Mouse (Mus musculus): ENCODE measurements around the gene Anks1. TPM values are rescaled to one million over a fixed set of nuclear protein-coding genes. Genes with fewer than 3 reads are reported as not detected.
"Not testable (repeated sequence)": the region's sequence is repeated elsewhere in the genome, so short reads cannot be mapped to it uniquely, and the experiment has no call there.

Anks1 gene
- total RNA-seq, 2 experiments from 2014 or later: 34.5 to 42.9 TPM

- peak; percentile 74 to 88 for DNase-seq (ENCODE audit: extremely low spot score in 1 of 2, low spot score in 1 of 2)
Observed at GRCm38 (mm10) chr17:27989807-27990542, 80.9 kb downstream of the Anks1 start.

DNA sequence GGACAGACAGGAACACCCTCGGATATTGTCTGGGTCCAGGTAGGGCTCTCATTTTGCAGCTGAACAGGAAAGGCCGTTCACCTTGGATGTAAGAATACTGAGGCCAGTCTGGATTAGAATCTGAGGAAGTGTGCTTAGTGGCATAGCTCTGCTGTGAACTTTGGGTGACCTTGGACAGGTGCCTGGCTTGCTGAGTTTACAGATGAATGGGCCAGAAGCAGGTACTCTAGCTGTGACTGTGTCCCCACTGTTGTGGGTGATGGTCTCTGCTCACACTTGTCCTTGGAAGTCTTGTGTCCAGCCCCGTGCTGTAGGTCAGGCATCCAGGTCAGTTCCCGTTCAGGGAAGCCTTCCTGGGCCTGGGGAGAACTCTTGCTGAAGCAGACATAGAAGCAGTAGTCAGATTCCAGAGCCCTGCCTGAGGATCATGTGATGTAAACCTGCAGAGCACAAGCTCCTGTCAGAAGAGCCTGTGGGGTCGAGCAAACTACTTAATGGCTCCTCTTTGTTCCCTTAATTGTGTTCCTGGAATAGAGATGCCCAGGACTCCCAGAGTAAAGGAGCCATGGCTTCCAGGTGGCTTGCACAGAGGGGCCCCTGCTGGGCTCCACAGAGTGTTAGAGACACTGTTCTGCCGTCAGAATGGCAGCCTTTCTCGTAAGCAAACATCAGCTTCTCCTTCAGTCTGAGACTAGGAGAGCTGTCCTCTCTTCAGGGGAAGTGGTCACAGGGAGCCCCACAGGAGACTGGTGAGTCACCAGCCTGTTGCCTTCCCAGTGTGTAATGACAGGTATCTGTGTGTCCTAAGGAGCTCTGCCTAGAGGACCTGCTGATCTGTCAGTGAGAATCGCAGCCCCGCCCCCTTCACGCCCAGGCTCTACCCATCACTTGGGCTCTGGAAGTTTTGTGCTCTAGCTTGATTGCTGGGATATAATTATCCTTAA, 85.2 kb downstream of the Anks1 start:
- no peak for DNase-seq (ENCODE audit: extremely low spot score in 1 of 2, low spot score in 1 of 2)

GRCm38 (mm10) chr17:27996320-27996719, 87.2 kb downstream of the Anks1 start:
- no peak for DNase-seq (ENCODE audit: extremely low spot score in 1 of 2, low spot score in 1 of 2)

DNA sequence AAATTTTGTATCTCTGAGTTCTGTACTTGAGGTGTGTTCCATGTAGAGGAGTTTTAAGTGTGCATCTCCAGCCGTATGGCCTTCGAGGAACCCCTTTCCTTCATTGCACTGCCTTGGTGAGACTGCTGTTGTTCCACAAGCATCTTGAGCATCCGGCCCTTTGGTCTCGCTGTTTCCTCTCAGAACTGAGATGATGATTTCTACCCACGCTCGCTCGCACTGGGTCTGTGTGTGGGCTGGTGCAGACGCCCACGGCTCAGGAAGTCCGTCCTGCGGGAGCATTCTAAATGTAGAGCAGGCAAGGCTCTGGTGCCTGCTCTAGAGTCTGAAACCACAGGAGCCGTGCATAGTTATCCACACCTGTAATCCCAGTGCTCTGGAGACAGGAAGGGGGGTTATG, 88.1 kb downstream of the Anks1 start:
- no peak for DNase-seq (ENCODE audit: extremely low spot score in 1 of 2, low spot score in 1 of 2)

- DNase-seq (ENCODE audit: extremely low spot score in 1 of 2, low spot score in 1 of 2): not testable (repeated sequence)
Observed at GRCm38 (mm10) chr17:27999683-28000273, 90.7 kb downstream of the Anks1 start.

DNA sequence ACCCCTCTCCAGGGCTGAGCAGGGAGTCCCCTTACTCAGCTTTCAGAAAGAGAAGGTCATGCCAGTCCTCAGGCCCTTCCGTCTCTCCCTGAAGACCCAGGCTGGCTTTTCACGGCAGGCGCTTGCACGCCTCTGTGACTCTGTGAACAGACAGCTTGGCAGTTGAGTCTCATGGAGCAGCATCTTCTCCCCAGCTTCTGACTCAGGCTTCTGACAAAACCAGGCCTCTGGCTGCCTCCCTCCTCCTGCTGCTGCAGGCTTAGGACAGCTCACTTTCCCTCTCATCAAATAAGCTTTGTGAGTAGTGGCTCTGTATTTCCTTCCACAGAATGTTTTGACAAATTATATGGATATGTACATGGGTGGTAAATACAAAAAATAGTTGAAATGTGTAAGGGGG, 91.3 kb downstream of the Anks1 start:
- DNase-seq (ENCODE audit: extremely low spot score in 1 of 2, low spot score in 1 of 2): no peak

- DNase-seq (ENCODE audit: extremely low spot score in 1 of 2, low spot score in 1 of 2): no peak
Observed at GRCm38 (mm10) chr17:28000851-28001250, 91.7 kb downstream of the Anks1 start.

- DNase-seq (ENCODE audit: extremely low spot score in 1 of 2, low spot score in 1 of 2): no peak
Observed at GRCm38 (mm10) chr17:28005393-28005792, 96.3 kb downstream of the Anks1 start.

DNA sequence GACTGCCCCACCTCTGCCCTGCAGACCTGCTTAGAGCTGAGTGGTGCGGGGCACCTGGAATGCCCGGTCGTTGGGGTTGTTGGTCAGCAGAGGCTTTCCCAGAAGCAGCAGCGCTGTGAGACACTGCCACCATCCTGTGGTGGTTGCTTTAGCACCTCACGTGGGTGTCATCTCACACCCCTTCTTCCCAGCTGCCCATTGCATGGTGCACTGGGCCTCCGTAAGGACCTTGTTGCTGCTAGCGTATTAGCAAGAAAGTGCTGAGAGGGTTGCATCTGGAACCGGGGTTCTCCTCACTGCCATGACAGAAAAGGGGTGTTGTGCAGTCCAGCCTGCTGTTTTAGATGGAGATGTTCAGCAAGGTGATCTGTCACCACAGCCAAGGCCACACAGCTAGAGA, 97.1 kb downstream of the Anks1 start:
- no peak for DNase-seq (ENCODE audit: extremely low spot score in 1 of 2, low spot score in 1 of 2)

GRCm38 (mm10) chr17:28006611-28007010, 97.5 kb downstream of the Anks1 start:
- no peak for DNase-seq (ENCODE audit: extremely low spot score in 1 of 2, low spot score in 1 of 2)

DNA sequence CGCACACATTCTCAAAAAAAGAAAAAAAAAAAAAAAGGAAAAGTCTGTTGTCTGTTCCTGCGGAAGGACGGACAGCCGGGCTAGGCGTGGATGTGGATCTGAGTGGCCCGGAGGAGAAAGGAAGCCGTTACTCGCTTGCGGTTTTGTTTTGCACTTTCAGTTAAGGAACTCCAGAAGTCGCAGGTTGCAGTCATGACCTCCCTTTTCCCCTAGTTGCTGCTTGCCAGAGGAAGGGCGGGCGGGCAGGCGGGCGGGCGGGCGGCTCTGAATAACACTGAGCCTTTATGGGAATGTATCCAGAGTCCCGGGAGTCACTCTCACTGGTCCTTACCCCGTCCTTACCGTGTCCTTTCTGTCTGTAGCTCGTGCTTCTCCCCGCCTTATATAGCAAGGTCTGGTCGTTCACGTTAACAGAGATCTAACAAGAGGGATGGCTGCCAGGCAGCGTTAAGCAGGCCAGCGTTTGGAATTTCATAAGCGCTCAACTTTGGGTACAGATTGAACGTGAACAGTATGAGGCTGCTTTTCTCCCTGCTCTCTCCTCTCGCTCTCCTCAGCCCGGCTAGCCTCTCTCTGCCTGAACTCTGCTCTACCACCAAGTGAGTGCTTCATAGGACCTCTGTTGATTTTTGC, 98.2 kb downstream of the Anks1 start:
- DNase-seq (ENCODE audit: extremely low spot score in 1 of 2, low spot score in 1 of 2): no peak

DNA sequence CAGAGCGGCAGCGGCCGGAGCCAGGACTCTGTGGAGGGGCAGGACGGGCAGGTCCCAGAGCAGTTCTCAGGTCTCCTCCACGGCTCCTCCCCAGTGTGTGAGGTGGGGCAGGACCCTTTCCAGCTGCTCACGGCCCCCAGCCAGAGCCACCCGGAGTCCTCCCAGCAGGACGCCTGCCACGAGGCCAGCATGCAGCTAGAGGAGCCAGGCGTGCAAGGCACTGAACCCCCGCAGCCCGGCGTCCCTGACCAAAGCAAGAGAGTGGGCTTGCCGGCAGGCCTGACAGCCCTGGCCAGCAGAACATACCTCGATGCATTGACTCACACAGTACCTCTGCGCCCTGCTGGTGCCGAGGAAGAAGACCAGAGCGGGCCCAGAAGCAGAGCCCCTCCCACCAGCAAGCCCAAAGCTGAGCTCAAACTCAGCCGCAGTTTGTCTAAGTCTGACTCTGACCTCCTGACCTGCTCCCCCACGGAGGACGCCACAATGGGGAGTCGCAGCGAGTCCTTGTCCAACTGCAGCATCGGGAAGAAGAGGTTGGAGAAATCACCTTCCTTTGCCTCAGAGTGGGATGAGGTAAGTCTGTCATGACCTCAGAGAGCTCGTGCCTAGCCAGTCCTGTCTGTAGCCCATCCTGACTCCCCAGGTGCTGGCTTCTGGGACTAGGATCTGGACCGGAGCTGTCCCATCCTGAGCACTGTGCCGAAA, 98.9 kb downstream of the Anks1 start:
- DNase-seq (ENCODE audit: extremely low spot score in 1 of 2, low spot score in 1 of 2): no peak

GRCm38 (mm10) chr17:28008565-28008981, 99.5 kb downstream of the Anks1 start:
- DNase-seq (ENCODE audit: extremely low spot score in 1 of 2, low spot score in 1 of 2): no peak

GRCm38 (mm10) chr17:28009066-28009715, 100.1 kb downstream of the Anks1 start:
- no peak for DNase-seq (ENCODE audit: extremely low spot score in 1 of 2, low spot score in 1 of 2)

DNA sequence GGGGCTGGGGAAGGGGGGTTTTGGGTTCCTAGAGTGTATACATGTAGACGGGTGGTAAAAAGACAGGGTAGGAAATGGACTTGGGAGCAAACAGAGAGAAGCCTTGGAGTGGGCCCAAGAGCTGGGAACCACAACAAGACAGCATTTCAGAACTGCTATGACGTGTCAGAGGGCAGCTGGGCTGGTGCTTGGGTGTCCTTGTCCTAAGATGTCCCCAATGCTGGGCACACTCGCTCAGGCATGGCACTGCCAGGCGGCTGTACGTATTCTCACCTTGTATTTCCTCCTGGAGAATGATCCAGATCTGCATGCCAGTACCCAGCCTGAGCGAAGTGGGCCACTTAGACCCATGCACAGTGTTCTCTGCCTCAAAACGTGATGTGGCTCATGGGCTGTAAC, 100.6 kb downstream of the Anks1 start:
- DNase-seq (ENCODE audit: extremely low spot score in 1 of 2, low spot score in 1 of 2): no peak

DNA sequence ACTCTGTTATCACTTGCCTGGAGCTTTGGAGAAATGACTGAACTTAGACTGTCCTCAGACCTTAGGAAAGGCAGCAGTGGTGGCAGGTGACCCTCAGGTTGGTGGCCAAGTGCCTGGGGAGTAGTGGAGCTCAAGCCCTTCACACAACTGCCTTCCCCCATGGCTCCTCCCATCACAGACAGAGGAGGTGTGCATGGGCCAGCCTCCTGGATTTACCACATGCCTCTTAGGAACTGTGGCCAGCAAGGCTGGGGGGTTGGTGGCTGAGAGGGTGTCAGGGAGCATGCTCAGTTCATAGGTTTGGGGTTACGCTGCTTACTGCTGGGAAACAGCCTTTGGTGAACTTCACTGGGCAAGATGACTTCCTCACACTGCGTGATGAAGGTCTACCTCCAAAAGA, 101.8 kb downstream of the Anks1 start:
- DNase-seq (ENCODE audit: extremely low spot score in 1 of 2, low spot score in 1 of 2): no peak

DNA sequence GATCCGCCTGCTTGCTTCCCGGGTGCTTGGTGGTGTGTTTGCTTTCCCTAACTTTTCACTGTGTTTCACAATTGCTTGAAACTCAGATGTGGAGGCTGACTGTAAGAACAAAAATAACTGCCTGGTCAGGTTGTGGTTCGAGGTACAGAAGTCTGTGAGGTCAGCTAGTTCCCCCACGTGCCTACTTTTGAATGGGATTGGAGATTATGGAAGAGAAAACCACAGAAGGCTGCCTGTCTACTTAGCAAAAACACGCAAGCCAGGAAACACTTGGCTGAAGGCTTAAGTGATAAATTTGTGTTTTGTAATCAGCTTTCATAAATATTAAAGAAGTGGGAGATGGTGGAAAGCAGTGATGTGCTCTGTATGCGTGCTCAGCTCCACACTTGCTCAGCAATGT, 103.7 kb downstream of the Anks1 start:
- no peak for DNase-seq (ENCODE audit: extremely low spot score in 1 of 2, low spot score in 1 of 2)

- DNase-seq (ENCODE audit: extremely low spot score in 1 of 2, low spot score in 1 of 2): no peak
Observed at GRCm38 (mm10) chr17:28013259-28013875, 104.3 kb downstream of the Anks1 start.

GRCm38 (mm10) chr17:28014449-28014848, 105.3 kb downstream of the Anks1 start:
- DNase-seq (ENCODE audit: extremely low spot score in 1 of 2, low spot score in 1 of 2): no peak

Data from layer of hippocampus, postnatal 25 days (tissue).